Mouse (Mus musculus): ENCODE measurements around the gene Fam151b. TPM values are rescaled to one million over a fixed set of nuclear protein-coding genes. Genes with fewer than 3 reads are reported as not detected.

The Fam151b gene
- total RNA-seq, 2 experiments from 2014 or later = 3.0 to 3.7 TPM

- intact Hi-C loops (cut with DNase I) = no loop called here
- DNase-seq = no peak
Observed at GRCm38 (mm10) chr13:92423711-92424110, 60.1 kb downstream of the Fam151b start.

GRCm38 (mm10) chr13:92419630-92420029 lies 64.2 kb downstream of the Fam151b start:
- no peak for DNase-seq
- intact Hi-C loops (cut with DNase I) = no loop called here

- intact Hi-C loops (cut with DNase I) = no loop called here
- DNase-seq = no peak
Observed at GRCm38 (mm10) chr13:92410486-92410885, 73.3 kb downstream of the Fam151b start.

GRCm38 (mm10) chr13:92403496-92403895 lies 80.3 kb downstream of the Fam151b start:
- intact Hi-C loops (cut with DNase I) = no loop called here
- DNase-seq = no peak

GRCm38 (mm10) chr13:92402063-92402462 lies 81.8 kb downstream of the Fam151b start:
- no peak for DNase-seq
- intact Hi-C loops (cut with DNase I) = no loop called here

Other genes starting within 250 kb of the Fam151b start
- gene Gm20379, start 178.0 kb downstream of the Fam151b start, total RNA-seq (2021) = not detected
- 1 to 10 TPM; 2.9 to 3.4 TPM for gene Dhfr, start 129.3 kb downstream of the Fam151b start, total RNA-seq (2021)
- gene Msh3, start 129.0 kb downstream of the Fam151b start, total RNA-seq (2021) = 10 to 100 TPM; 11.9 to 13.5 TPM
- not detected for gene Ankrd34b, start 58.1 kb downstream of the Fam151b start, total RNA-seq (2021)
- gene Zfyve16, start 46.9 kb upstream of the Fam151b start, total RNA-seq (2021) = 10 to 100 TPM; 17.5 to 20.2 TPM
- gene Spz1, start 92.2 kb upstream of the Fam151b start, total RNA-seq (2021) = not detected
- gene Serinc5, start 127.1 kb upstream of the Fam151b start, total RNA-seq (2021) = 10 to 100 TPM; 30.7 to 36.8 TPM